Mouse (Mus musculus): ENCODE data around the gene Ykt6.
"Not testable (repeated sequence)": the region's sequence is repeated elsewhere in the genome, so short reads cannot be mapped to it uniquely, and the experiment has no call there.

The Ykt6 gene

GRCm38 (mm10) chr11:5995989-5996388 lies 40.5 kb downstream of the Ykt6 start:
- DNase-seq, result peak; percentile 90

GRCm38 (mm10) chr11:5998472-5998871 lies 43.0 kb downstream of the Ykt6 start:
- no peak for DNase-seq

GRCm38 (mm10) chr11:5999832-6000771 lies 44.6 kb downstream of the Ykt6 start:
- peak; percentile 91 for DNase-seq

GRCm38 (mm10) chr11:6000961-6001682 lies 45.6 kb downstream of the Ykt6 start:
- no peak for DNase-seq

- peak; percentile 89 for DNase-seq
These were observed 46.6 kb downstream of the Ykt6 start for GRCm38 (mm10) chr11:6001981-6002649.

- peak; percentile 78 for DNase-seq
These were observed 47.6 kb downstream of the Ykt6 start for GRCm38 (mm10) chr11:6003046-6003639.

- DNase-seq, result not testable (repeated sequence)
These were observed 50.0 kb downstream of the Ykt6 start for GRCm38 (mm10) chr11:6005374-6006043.

- not testable (repeated sequence) for DNase-seq
These were observed 51.0 kb downstream of the Ykt6 start for GRCm38 (mm10) chr11:6006351-6007009.

GRCm38 (mm10) chr11:6007010-6007778 lies 51.7 kb downstream of the Ykt6 start:
- DNase-seq, result not testable (repeated sequence)

- not testable (repeated sequence) for DNase-seq
These were observed 52.3 kb downstream of the Ykt6 start for GRCm38 (mm10) chr11:6007779-6008128.

- not testable (repeated sequence) for DNase-seq
These were observed 55.4 kb downstream of the Ykt6 start for GRCm38 (mm10) chr11:6010751-6011482.

GRCm38 (mm10) chr11:6011879-6012278 lies 56.4 kb downstream of the Ykt6 start:
- DNase-seq, result no peak

GRCm38 (mm10) chr11:6013359-6013758 lies 57.9 kb downstream of the Ykt6 start:
- DNase-seq, result no peak

- DNase-seq, result peak; percentile 95
These were observed 59.5 kb downstream of the Ykt6 start for GRCm38 (mm10) chr11:6015011-6015431.

- no peak for DNase-seq
These were observed 60.9 kb downstream of the Ykt6 start for GRCm38 (mm10) chr11:6016368-6016767.

GRCm38 (mm10) chr11:6016797-6017395 lies 61.4 kb downstream of the Ykt6 start:
- DNase-seq, result no peak
